Mouse (Mus musculus): Measurements from ENCODE around the gene Fam206a. TPM values are rescaled to one million over a fixed set of nuclear protein-coding genes. Genes with fewer than 3 reads are reported as not detected.
A peak's percentile ranks its signal among the peaks of the same experiment; 100 is the strongest.

Gene Fam206a
- total and polyA plus RNA-seq, 3 experiments = 7.9 to 29.4 (median 8.2) TPM

DNA sequence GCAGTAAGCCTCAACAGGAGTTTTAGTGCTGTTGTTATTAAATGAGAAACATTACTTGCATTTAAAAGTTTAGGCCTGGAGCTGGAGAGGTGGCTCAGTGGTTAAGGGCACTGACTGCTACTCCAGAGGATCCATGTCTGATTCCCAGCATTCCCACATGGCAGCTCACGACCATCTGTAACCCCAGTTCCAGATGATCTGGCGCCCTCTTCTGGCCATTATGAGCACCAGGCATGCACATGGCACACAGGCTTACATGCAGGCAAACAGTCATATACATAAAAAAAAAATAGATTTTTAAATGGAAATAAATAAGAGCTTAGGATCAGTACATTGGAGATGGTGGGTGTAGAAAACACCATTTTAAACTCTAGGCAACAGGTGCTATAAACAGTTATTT lies 41.8 kb downstream of the Fam206a start:
- TF ChIP-seq TCF12 (IDR thresholded peaks at IDR 0.05; ENCODE audit: low read depth, low read length) = no peak
- TF ChIP-seq MAX (IDR thresholded peaks at IDR 0.05; ENCODE audit: low read length) = no peak
- no peak for TF ChIP-seq IRF4 (IDR thresholded peaks at IDR 0.05; ENCODE audit: low read depth, low read length)
- no peak for TF ChIP-seq HCFC1 (IDR thresholded peaks at IDR 0.05; ENCODE audit: low read depth, low read length)
- dilution Hi-C loops (cut with MboI; ENCODE audit: extremely low pct_ligation_motif_present, extremely low pct_unique_long_range_greater_than_20kb, low sequenced_read_pairs) = no loop called here
- no peaks in the 10 kb centered on the region for H3K27me3 ChIP-seq (replicated peaks)
- H3K4me3 ChIP-seq (replicated peaks in 1 of 3; ENCODE audit: low read depth in 2 of 3, low read length in 2 of 3, poor library complexity in 1 of 3) = no peak overlapping the region
- H3K79me2 ChIP-seq (replicated peaks; ENCODE audit: control insufficient read depth, extremely low read depth, insufficient read depth, poor library complexity, severe bottlenecking) = no peaks in the 10 kb centered on the region
- no peak for DNase-seq (ENCODE audit: extremely low read depth)
- H3K4me2 ChIP-seq (ENCODE audit: insufficient read depth, low read depth, poor library complexity, severe bottlenecking) = no peak overlapping the region
- H3K9ac ChIP-seq (ENCODE audit: insufficient read depth, low read depth) = no peak overlapping the region
- in situ Hi-C loops (cut with MboI; ENCODE audit: low pct_ligation_motif_present, low pct_unique_long_range_greater_than_20kb, low sequenced_read_pairs) = no loop called here
- no peaks in the 10 kb centered on the region for H3K4me1 ChIP-seq (ENCODE audit: control insufficient read depth in 1 of 2, insufficient read depth in 2 of 2)
- no peak overlapping the region for H3K27ac ChIP-seq (ENCODE audit: insufficient read depth, low read depth)
- peaks cover 2% of the 10 kb centered on the region for H3K9me3 ChIP-seq (replicated peaks; ENCODE audit: low read length)
- H3K36me3 ChIP-seq (replicated peaks in 1 of 2; ENCODE audit: control insufficient read depth in 1 of 2, insufficient read depth in 1 of 2, low read length in 1 of 2) = peaks cover 2 to 23% of the 10 kb centered on the region in 2 experiments

DNA sequence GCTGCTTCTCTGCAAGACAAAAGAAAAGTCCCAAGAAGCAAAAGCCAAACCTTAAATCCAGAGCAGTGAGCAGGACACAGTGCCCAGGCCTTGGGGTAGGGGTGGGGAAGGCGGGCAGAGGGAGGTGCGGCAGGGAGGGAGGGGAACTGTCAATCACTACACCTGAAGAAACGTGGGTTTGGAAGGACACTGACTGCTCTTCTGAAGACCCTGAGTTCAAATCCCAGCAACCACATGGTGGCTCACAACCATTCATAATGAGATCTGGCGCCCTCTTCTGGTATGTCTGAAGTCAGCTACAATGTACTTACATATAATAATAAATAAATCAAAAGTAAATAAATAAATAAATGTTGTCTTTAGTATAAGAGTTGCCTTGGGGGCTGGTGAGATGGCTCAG lies 42.8 kb downstream of the Fam206a start:
- no peak for DNase-seq (ENCODE audit: extremely low read depth)
- Histone ChIP-seq H3K9ac (ENCODE audit: insufficient read depth, low read depth) (no peak overlapping the region), H3K9me3 (replicated peaks; ENCODE audit: low read length) (peaks cover 2% of the 10 kb centered on the region), H3K79me2 (replicated peaks; ENCODE audit: control insufficient read depth, extremely low read depth, insufficient read depth, poor library complexity, severe bottlenecking) (no peaks in the 10 kb centered on the region), H3K4me2 (ENCODE audit: insufficient read depth, low read depth, poor library complexity, severe bottlenecking) (no peak overlapping the region), H3K36me3 (replicated peaks in 1 of 2; ENCODE audit: control insufficient read depth in 1 of 2, insufficient read depth in 1 of 2, low read length in 1 of 2) (peaks cover 2 to 23% of the 10 kb centered on the region in 2 experiments), H3K27ac (ENCODE audit: insufficient read depth, low read depth) (no peak overlapping the region), H3K27me3 (replicated peaks) (no peaks in the 10 kb centered on the region), H3K4me1 (ENCODE audit: control insufficient read depth in 1 of 2, insufficient read depth in 2 of 2) (no peaks in the 10 kb centered on the region), H3K4me3 (replicated peaks in 1 of 3; ENCODE audit: low read depth in 2 of 3, low read length in 2 of 3, poor library complexity in 1 of 3) (no peak overlapping the region)
- in situ Hi-C loops (cut with MboI; ENCODE audit: low pct_ligation_motif_present, low pct_unique_long_range_greater_than_20kb, low sequenced_read_pairs) (no loop called here), dilution Hi-C loops (cut with MboI; ENCODE audit: extremely low pct_ligation_motif_present, extremely low pct_unique_long_range_greater_than_20kb, low sequenced_read_pairs) (no loop called here)
- TF ChIP-seq KAT2A (IDR thresholded peaks at IDR 0.05; ENCODE audit: insufficient replicate concordance, low read length) = no peak
- TF ChIP-seq ZKSCAN1 (IDR thresholded peaks at IDR 0.05; ENCODE audit: borderline replicate concordance, low read depth, low read length) = no peak
- TF ChIP-seq ZC3H11A (IDR thresholded peaks at IDR 0.05; ENCODE audit: low read depth, low read length) = no peak
- 0 out of 4 replicates have a peak, but pooled peaks of 1 of the 2 experiments have one; percentile 1 for TF ChIP-seq CTCF (conservative IDR thresholded peaks at IDR 0.05 in 1 of 2, IDR thresholded peaks at IDR 0.05 in 1 of 2; ENCODE audit: low read depth in 2 of 2, low read length in 2 of 2)
- TF ChIP-seq EP300 (IDR thresholded peaks at IDR 0.05; ENCODE audit: low read length) = no peak
- no peak for TF ChIP-seq CHD1 (IDR thresholded peaks at IDR 0.05; ENCODE audit: low read depth, low read length)

DNA sequence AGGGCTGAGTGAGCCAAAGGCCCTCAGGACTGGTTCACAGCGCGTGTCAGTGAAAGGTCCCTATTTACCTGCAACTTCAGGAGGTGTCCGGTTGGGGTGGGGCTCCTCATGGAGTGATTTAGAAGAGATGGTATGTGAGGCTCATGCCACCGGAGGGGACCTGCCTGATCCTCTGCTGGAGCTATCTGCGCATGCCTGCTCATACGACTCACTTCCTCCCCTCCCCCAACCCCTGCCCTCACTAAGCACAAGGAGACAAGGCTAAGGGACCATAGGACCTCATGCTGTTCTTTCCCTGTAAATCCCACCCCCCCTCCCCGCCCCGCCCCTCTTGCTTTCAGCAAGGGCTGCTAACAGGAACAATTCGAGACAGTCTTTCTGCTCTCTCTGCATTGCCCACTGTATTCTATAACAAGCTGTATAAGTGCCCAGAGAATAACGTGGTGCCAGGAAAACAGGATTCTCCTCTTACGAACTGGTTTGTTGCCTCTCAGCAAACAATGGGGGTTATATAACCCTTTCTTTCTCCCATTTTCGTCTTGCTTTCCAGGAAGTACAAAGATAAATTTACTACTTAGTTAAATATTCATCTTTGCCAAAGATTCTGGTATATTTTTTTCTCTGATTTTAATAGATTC lies 43.9 kb downstream of the Fam206a start:
- H3K27ac ChIP-seq (ENCODE audit: insufficient read depth, low read depth) = no peak overlapping the region
- TF ChIP-seq ETS1 (conservative IDR thresholded peaks at IDR 0.05; ENCODE audit: low read depth, low read length) (no peak), USF1 (IDR thresholded peaks at IDR 0.05; ENCODE audit: low read depth, low read length) (no peak), MAZ (IDR thresholded peaks at IDR 0.05; ENCODE audit: low read depth, low read length) (no peak), UBTF (IDR thresholded peaks at IDR 0.05; ENCODE audit: low read depth, low read length) (no peak), CHD1 (IDR thresholded peaks at IDR 0.05; ENCODE audit: low read depth, low read length) (no peak), SMC3 (IDR thresholded peaks at IDR 0.05; ENCODE audit: low read depth, low read length) (no peak), RCOR1 (conservative IDR thresholded peaks at IDR 0.05; ENCODE audit: low read depth, low read length) (no peak), ZMIZ1 (IDR thresholded peaks at IDR 0.05; ENCODE audit: low read depth, low read length) (no peak), ELF1 (IDR thresholded peaks at IDR 0.05; ENCODE audit: low read depth, low read length) (no peak), MYC (IDR thresholded peaks at IDR 0.05; ENCODE audit: low read depth, low read length) (no peak), E2F4 (IDR thresholded peaks at IDR 0.05; ENCODE audit: insufficient replicate concordance, low read depth, low read length) (no peak), JUND (conservative IDR thresholded peaks at IDR 0.05; ENCODE audit: low read depth, low read length) (no peak), NELFE (IDR thresholded peaks at IDR 0.05; ENCODE audit: low read depth, low read length) (no peak)
- peaks cover 2% of the 10 kb centered on the region for H3K9me3 ChIP-seq (replicated peaks; ENCODE audit: low read length)
- DNase-seq (ENCODE audit: extremely low read depth) = no peak
- H3K27me3 ChIP-seq (replicated peaks) = no peaks in the 10 kb centered on the region
- in situ Hi-C loops (cut with MboI; ENCODE audit: low pct_ligation_motif_present, low pct_unique_long_range_greater_than_20kb, low sequenced_read_pairs) (no loop called here), dilution Hi-C loops (cut with MboI; ENCODE audit: extremely low pct_ligation_motif_present, extremely low pct_unique_long_range_greater_than_20kb, low sequenced_read_pairs) (no loop called here)
- H3K9ac ChIP-seq (ENCODE audit: insufficient read depth, low read depth) = no peak overlapping the region
- H3K4me2 ChIP-seq (ENCODE audit: insufficient read depth, low read depth, poor library complexity, severe bottlenecking) = no peak overlapping the region
- H3K36me3 ChIP-seq (replicated peaks in 1 of 2; ENCODE audit: control insufficient read depth in 1 of 2, insufficient read depth in 1 of 2, low read length in 1 of 2) = peaks cover 2 to 20% of the 10 kb centered on the region in 2 experiments
- H3K79me2 ChIP-seq (replicated peaks; ENCODE audit: control insufficient read depth, extremely low read depth, insufficient read depth, poor library complexity, severe bottlenecking) = no peaks in the 10 kb centered on the region
- H3K4me3 ChIP-seq (replicated peaks in 1 of 3; ENCODE audit: low read depth in 2 of 3, low read length in 2 of 3, poor library complexity in 1 of 3) = no peak overlapping the region
- H3K4me1 ChIP-seq (ENCODE audit: control insufficient read depth in 1 of 2, insufficient read depth in 2 of 2) = no peaks in the 10 kb centered on the region
